Mouse (Mus musculus) cerebellum, adult 18-20 months (tissue): ENCODE data around the gene Krt78.
A peak's percentile ranks its signal among the peaks of the same experiment; 100 is the strongest.
"Not testable (repeated sequence)": the region's sequence is repeated elsewhere in the genome, so short reads cannot be mapped to it uniquely, and the experiment has no call there.

Experiments used
- DNase-seq, 2 experiments: peaks; one replicate each; pipeline ENCODE4 v3.0.0; 2021

Krt78 gene

GRCm38 (mm10) chr15:101954187-101954586 lies at the start of gene Krt78:
TSS of gene Krt78 (minus strand) at chr15:101954287.
- no peak for DNase-seq

GRCm38 (mm10) chr15:102003516-102003915 lies 49.4 kb upstream of the Krt78 start:
- DNase-seq = no peak

- DNase-seq = no peak
These were observed 48.8 kb upstream of the Krt78 start for GRCm38 (mm10) chr15:102002646-102003488.

GRCm38 (mm10) chr15:101999676-102000335 lies 45.7 kb upstream of the Krt78 start:
- DNase-seq = no peak

DNA sequence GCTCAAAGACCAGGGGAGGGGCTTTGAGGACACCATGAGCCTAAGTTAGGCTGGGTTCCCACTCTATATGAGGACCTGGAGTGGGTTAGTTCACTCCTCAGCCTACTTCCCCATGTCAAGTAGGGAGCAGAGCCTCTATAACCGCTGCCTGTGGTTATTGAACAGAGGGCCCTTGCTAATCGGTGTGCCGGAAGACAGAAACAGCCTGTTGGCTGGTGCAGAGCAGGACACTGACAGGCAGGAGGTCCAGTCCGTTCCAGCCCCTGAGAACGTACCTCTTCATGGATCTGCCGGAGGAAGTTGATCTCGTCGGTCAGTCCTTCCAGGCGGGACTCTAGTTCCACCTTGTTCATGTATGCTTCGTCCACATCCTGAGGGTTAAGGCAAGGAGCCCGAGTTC lies 45.1 kb upstream of the Krt78 start:
- DNase-seq = no peak

GRCm38 (mm10) chr15:101996450-101997078 lies 42.5 kb upstream of the Krt78 start:
- not testable (repeated sequence) for DNase-seq

GRCm38 (mm10) chr15:101995484-101996236 lies 41.6 kb upstream of the Krt78 start:
- no peak for DNase-seq

- DNase-seq = no peak
These were observed 40.3 kb upstream of the Krt78 start for GRCm38 (mm10) chr15:101994365-101994764.

- DNase-seq = no peak
These were observed 36.9 kb upstream of the Krt78 start for GRCm38 (mm10) chr15:101990946-101991345.

DNA sequence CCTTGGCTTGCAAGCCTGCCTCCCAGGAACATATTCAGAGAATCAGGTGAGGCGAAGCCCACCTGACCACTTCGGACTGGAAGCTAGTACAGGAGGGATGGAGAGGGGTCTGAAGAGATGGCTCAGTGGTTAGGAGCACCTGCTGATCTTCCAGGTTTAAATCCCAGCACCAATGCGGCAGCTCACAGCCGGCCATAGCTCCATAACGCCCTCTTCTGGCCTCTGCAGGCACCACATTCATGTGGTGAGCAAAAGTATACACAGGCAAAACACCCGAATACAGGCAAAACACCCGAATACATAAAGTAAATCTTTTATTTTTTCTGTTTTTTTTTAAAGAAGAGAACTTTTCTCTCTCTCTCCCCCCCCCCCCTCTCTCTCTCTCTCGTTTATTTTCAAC lies 34.6 kb upstream of the Krt78 start:
- DNase-seq = no peak

- DNase-seq = peak; percentile 70 to 83
These were observed 34.0 kb upstream of the Krt78 start for GRCm38 (mm10) chr15:101988119-101988518.

GRCm38 (mm10) chr15:101984746-101985145 lies 30.7 kb upstream of the Krt78 start:
- DNase-seq = no peak

DNA sequence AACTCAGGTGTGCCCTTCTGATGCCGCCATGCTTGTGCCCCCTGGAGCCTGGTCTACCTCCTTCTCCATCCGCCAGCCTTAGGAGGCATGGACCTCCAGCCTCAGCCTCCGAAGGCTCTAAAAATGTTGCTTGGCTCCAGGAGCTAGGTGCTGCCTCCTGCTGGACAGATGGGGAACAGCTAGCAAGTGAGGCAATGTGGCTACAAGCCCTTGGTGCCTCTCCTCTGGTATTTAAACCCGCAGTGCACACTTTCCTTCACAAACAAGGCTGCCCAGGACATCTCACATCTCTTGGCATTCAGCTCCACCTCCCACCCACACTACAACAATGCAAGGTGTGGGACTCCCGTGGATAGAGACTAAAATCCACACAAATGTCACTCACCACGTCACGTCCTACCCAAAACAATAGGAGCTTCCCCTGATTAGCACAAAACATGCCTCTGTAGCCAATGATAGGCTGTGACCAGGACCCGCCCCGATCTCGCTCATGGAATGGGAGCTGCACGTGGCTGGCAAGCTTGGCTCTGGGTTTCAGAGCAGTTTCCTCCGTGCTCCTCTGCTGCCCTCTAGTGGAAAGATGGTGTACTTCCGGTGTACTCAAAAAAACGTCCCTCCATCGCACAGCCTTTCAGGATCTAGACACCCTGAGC lies 30.0 kb upstream of the Krt78 start:
- peak; percentile 73 to 80 for DNase-seq

- DNase-seq = no peak
These were observed 29.3 kb upstream of the Krt78 start for GRCm38 (mm10) chr15:101983315-101983948.

DNA sequence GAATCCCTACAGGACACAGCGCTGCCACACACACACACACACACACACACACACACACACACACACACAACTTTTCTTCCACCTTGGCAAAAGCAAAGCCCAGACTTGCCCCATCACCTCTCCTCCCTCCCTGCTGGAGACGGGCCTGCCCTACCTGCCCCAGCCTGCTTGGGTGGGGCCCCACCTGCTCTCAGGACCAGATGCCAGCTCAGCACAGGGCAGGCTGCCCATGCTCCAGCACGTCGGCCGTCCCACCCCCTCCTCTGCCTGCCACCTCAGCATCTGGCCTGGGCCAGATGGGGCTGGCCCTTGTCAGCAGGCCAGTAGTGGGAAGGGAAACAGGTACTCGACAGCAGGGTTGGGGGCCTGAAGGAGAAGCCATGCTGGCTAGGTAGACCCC lies 26.8 kb upstream of the Krt78 start:
- DNase-seq = no peak

DNA sequence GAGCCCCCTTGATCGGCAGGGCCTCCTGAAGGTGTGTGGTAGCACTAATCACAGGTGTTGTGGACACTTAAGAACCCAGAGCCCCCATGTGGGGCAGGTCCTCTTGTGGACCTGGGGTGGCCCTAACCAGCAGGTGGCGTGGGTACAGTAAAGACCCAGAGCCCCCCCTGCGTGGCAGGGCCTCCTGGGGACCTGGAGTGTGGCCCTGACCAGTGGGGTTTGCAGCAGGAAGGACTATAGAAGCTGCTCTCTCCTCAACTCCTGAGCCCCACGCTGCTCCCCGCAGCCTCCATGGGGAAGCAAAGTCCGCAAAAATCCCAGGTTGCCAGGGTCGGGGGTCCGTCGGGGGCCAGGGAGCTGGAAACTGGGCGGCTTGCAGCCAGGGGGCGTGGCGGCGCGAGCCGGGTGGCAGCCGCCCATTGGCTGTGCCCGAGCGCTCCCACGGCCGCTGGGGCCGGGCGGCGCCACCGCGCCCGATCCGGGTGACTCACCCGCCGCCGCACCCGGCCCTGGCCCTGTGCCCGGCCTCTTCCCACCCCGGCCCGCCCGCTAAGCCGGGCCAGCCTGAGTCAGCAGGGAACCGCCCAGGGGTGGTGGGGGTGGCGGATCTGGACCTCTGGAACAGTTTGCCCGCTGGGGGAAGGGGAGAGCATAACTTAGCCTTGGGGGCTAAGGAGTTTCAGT lies 23.1 kb upstream of the Krt78 start:
- DNase-seq = peak; percentile 19 to 53

DNA sequence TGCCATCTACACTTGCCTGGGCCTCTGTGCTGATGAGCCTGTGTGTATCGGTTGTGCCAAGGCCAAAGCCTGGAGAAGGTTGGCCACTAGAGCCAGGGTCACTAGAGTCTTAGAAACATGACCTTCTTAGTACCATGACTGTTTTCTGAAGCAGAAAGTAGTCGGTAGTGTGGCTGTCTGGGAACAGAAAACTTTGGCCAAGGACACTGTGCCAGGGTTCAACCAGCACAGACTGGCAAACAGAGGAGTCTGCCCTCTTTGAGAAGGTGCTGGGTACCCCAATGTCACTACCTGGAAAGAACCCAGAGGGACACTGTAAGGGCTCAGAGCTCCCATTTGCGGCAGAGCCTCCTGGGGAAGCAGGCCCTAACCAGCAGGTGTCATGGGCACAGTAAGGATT lies 22.6 kb upstream of the Krt78 start:
- DNase-seq = no peak

DNA sequence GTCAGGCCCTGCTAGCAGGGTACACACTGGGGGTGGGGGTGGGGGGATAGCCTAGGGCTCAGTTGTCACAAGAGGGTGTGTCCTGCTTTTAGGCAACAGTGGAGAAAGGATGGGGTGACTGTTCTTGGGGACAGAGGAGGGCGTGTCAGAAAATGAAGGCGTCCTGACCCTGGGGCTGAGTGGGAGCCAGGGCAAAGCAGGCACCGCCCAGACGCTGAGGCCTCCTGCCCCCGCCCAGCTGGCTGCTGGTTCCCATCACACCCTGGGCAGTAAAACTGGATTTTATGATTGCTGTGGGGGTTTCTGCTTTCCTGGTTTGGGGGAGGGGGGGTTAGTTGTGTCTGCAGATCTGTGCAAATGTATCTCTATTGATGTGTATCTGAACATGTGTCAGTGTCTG lies 21.9 kb upstream of the Krt78 start:
- no peak for DNase-seq

GRCm38 (mm10) chr15:101974083-101974845 lies 20.2 kb upstream of the Krt78 start:
- DNase-seq = no peak

GRCm38 (mm10) chr15:101973414-101974077 lies 19.5 kb upstream of the Krt78 start:
- DNase-seq = peak; percentile 65 to 82
